Mouse (Mus musculus) forebrain, embryonic 11.5 days (tissue): ENCODE data around the gene Lgr4. TPM values are rescaled to one million over a fixed set of nuclear protein-coding genes. Genes with fewer than 3 reads are reported as not detected.

Experiments used
- ATAC-seq: fragments of 200-750 bp; cut with Nextera tagmentation; replicated peaks from 2 replicates; pipeline ENCODE4 v1.8.0; 2017; ENCODE audit warnings: moderate TSS enrichment; ENCODE audit not compliant: low FRiP score
- DNase-seq: peaks from one replicate; pipeline ENCODE4 v3.0.0-alpha.2; 2017; ENCODE audit warnings: low spot score
- H3K27ac ChIP-seq: fragments of 300-500 bp; sonication (generic); 2 replicates; pipeline ENCODE4 v1.5.1; 2014; ENCODE audit warnings: low read depth, low read length
- H3K27me3 ChIP-seq: fragments of 300-500 bp; sonication (generic); 2 replicates; pipeline ENCODE4 v1.6.1; 2014; ENCODE audit warnings: mild to moderate bottlenecking, low read length, mixed read lengths; ENCODE audit not compliant: control insufficient read depth, insufficient read depth
- H3K36me3 ChIP-seq: fragments of 300-500 bp; sonication (generic); 2 replicates; pipeline ENCODE4 v1.6.1; 2014; ENCODE audit warnings: mild to moderate bottlenecking, low read length, moderate library complexity, mixed read lengths; ENCODE audit not compliant: control insufficient read depth, insufficient read depth
- H3K4me1 ChIP-seq: fragments of 300-500 bp; sonication (generic); replicated peaks from 2 replicates; pipeline ENCODE4 v1.6.1; 2014; ENCODE audit warnings: low read length, mixed read lengths; ENCODE audit not compliant: control insufficient read depth, insufficient read depth
- H3K4me2 ChIP-seq: fragments of 300-500 bp; sonication (generic); 2 replicates; pipeline ENCODE4 v1.6.1; 2014; ENCODE audit warnings: low read depth, mild to moderate bottlenecking, low read length, moderate library complexity, mixed read lengths; ENCODE audit not compliant: severe bottlenecking
- H3K4me3 ChIP-seq: fragments of 300-500 bp; sonication (generic); 2 replicates; pipeline ENCODE4 v1.5.1; 2014; ENCODE audit warnings: low read depth, low read length
- H3K9ac ChIP-seq: fragments of 300-500 bp; sonication (generic); 2 replicates; pipeline ENCODE4 v1.6.1; 2014; ENCODE audit warnings: low read length
- H3K9me3 ChIP-seq: fragments of 300-500 bp; sonication (generic); 2 replicates; pipeline ENCODE4 v1.6.1; 2016; ENCODE audit warnings: low read length, mixed read lengths; ENCODE audit not compliant: control insufficient read depth
- WGBS: fragments of 180-500 bp; shearing (Covaris S2); extraction: QIAGEN DNeasy Blood & Tissue Kit; methylation state at CpG from one replicate; pipeline ENCODE4 v1.1.7; 2014; 5-methylcytosine and 5-hydroxymethylcytosine counted together
- polyA plus RNA-seq: library from polyadenylated mRNA; unstranded; fragments of >200 nt; fragmentation: Nextera tagmentation; extraction: Ambion mirVana; gene quantifications from 2 replicates; pipeline ENCODE4 v1.2.1, GENCODE M21; 2014

Lgr4 gene
- polyA plus RNA-seq, 1 experiment from 2014 or later = 8.6 TPM

GRCm38 (mm10) chr2:110012184-110012725, 94.8 kb downstream of the Lgr4 start:
- WGBS = 91% methylated on average over 13 of the region's 13 CpGs
- no peak for DNase-seq

GRCm38 (mm10) chr2:110017087-110017486, 99.6 kb downstream of the Lgr4 start:
- Histone ChIP-seq H3K4me3 (peak overlapping the region; percentile 84), H3K27me3 (no peaks in the 10 kb centered on the region), H3K9ac (peak overlapping the region; percentile 95), H3K4me2 (peak overlapping the region; percentile 48), H3K9me3 (no peaks in the 10 kb centered on the region), H3K27ac (no peak overlapping the region), H3K4me1 (no peaks in the 10 kb centered on the region; the same call in 1 of the 2 replicates), H3K36me3 (no peaks in the 10 kb centered on the region)
- ATAC-seq (peak; percentile 14), DNase-seq (no peak)
- 52% methylated on average over 7 of the region's 7 CpGs for WGBS

More at GRCm38 (mm10) chr2:110012184-110012725, 94.8 kb downstream of the Lgr4 start:
- ATAC-seq = no peak
- H3K36me3 ChIP-seq = no peaks in the 10 kb centered on the region
- H3K9me3 ChIP-seq = no peaks in the 10 kb centered on the region
- no peak overlapping the region for H3K9ac ChIP-seq
- no peak overlapping the region for H3K4me2 ChIP-seq
- no peak overlapping the region for H3K27ac ChIP-seq
- H3K4me1 ChIP-seq = no peaks in the 10 kb centered on the region
- H3K4me3 ChIP-seq = no peak overlapping the region
- H3K27me3 ChIP-seq = no peaks in the 10 kb centered on the region

- H3K4me2 ChIP-seq = peak within 1 kb of the TSS; percentile 48
- 1% methylated on average over 55 of the region's 55 CpGs for WGBS
- H3K9me3 ChIP-seq = no peaks in the 10 kb centered on the region
- peak within 1 kb of the TSS; percentile 84 for H3K4me3 ChIP-seq
- no peaks in the 10 kb centered on the region for H3K36me3 ChIP-seq
- no peaks in the 10 kb centered on the region for H3K27me3 ChIP-seq
- peak; percentile 100 for ATAC-seq
- H3K27ac ChIP-seq = peak within 1 kb of the TSS; percentile 82
- peak within 1 kb of the TSS; percentile 95 for H3K9ac ChIP-seq
- peak; percentile 96 for DNase-seq
- no peaks in the 10 kb centered on the region; the same call in 1 of the 2 replicates for H3K4me1 ChIP-seq
Measured at GRCm38 (mm10) chr2:110017616-110018505, 100.4 kb downstream of the Lgr4 start, which contains the start of gene Ccdc34. Gene Ccdc34, plus strand, starts transcription at chr2:110017817.

GRCm38 (mm10) chr2:110019656-110020055, 102.2 kb downstream of the Lgr4 start:
- Histone ChIP-seq H3K27ac (no peak overlapping the region), H3K36me3 (peaks cover 3% of the 10 kb centered on the region; the same call in 1 of the 2 replicates), H3K4me3 (no peak overlapping the region), H3K9me3 (no peaks in the 10 kb centered on the region), H3K9ac (no peak overlapping the region; the same call in 1 of the 2 replicates), H3K27me3 (no peaks in the 10 kb centered on the region), H3K4me2 (no peak overlapping the region), H3K4me1 (no peaks in the 10 kb centered on the region; the same call in 1 of the 2 replicates)
- DNase-seq = no peak
- WGBS = 80% methylated on average over 4 of the region's 4 CpGs
- ATAC-seq = no peak

- Histone ChIP-seq H3K36me3 (peaks cover 3% of the 10 kb centered on the region; the same call in 1 of the 2 replicates), H3K27me3 (no peaks in the 10 kb centered on the region), H3K27ac (no peak overlapping the region), H3K9ac (no peak overlapping the region), H3K4me3 (no peak overlapping the region), H3K4me1 (no peaks in the 10 kb centered on the region; the same call in 1 of the 2 replicates), H3K4me2 (no peak overlapping the region), H3K9me3 (no peaks in the 10 kb centered on the region)
- ATAC-seq = no peak
- WGBS = 98% methylated on average over 1 of the region's 1 CpGs
- DNase-seq = no peak
Measured at GRCm38 (mm10) chr2:110020430-110020829, 103.0 kb downstream of the Lgr4 start.

GRCm38 (mm10) chr2:110036265-110036664, 118.8 kb downstream of the Lgr4 start:
- Histone ChIP-seq H3K27ac (no peak overlapping the region), H3K4me1 (no peaks in the 10 kb centered on the region), H3K36me3 (no peaks in the 10 kb centered on the region; the same call in 1 of the 2 replicates), H3K9me3 (no peaks in the 10 kb centered on the region), H3K4me2 (no peak overlapping the region), H3K4me3 (no peak overlapping the region), H3K9ac (no peak overlapping the region), H3K27me3 (no peaks in the 10 kb centered on the region)
- ATAC-seq = no peak
- DNase-seq = no peak
- WGBS = 55% methylated on average over 4 of the region's 4 CpGs

GRCm38 (mm10) chr2:110036665-110037064, 119.2 kb downstream of the Lgr4 start:
- H3K4me2 ChIP-seq = no peak overlapping the region
- H3K36me3 ChIP-seq = no peaks in the 10 kb centered on the region; the same call in 1 of the 2 replicates
- no peaks in the 10 kb centered on the region for H3K27me3 ChIP-seq
- ATAC-seq = no peak
- H3K9me3 ChIP-seq = no peaks in the 10 kb centered on the region
- no peak overlapping the region for H3K4me3 ChIP-seq
- H3K4me1 ChIP-seq = no peaks in the 10 kb centered on the region
- 86% methylated on average over 4 of the region's 4 CpGs for WGBS
- no peak overlapping the region for H3K9ac ChIP-seq
- DNase-seq = no peak
- H3K27ac ChIP-seq = no peak overlapping the region

GRCm38 (mm10) chr2:110037221-110037620, 119.8 kb downstream of the Lgr4 start:
- ATAC-seq (no peak), DNase-seq (no peak)
- H3K4me2 ChIP-seq = no peak overlapping the region
- WGBS = 96% methylated on average over 2 of the region's 2 CpGs
- no peaks in the 10 kb centered on the region for H3K9me3 ChIP-seq
- H3K27ac ChIP-seq = no peak overlapping the region
- no peaks in the 10 kb centered on the region; the same call in 1 of the 2 replicates for H3K36me3 ChIP-seq
- H3K9ac ChIP-seq = no peak overlapping the region
- H3K27me3 ChIP-seq = no peaks in the 10 kb centered on the region
- no peak overlapping the region for H3K4me3 ChIP-seq
- H3K4me1 ChIP-seq = no peaks in the 10 kb centered on the region
